Mouse (Mus musculus): ENCODE data around the gene Galnt18. TPM values are rescaled to one million over a fixed set of nuclear protein-coding genes. Genes with fewer than 3 reads are reported as not detected.

The Galnt18 gene
- polyA plus RNA-seq, 1 experiment from 2014 or later, result 13.6 TPM

DNA sequence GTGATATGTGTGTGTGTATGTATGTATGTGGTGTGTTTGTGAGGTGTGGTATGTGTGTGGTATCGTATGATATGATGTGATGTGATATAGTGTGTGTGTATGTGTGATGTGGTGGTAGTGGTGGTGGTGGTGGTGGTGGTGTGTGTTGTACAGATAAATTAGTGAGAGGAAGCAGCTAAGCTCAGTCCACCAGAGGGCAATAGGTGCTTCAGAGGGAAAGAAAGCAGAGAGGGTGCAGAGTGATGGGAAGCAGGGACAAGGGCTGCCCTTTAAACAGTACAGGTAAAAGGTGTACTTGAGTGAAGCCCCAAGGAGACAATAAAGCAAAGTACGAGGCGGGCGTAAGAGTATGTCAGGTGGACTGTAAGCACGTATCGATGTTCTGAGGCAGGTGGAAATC is 186.1 kb downstream of the Galnt18 start:
- H3K4me1 ChIP-seq (ENCODE audit: control insufficient read depth in 2 of 2, insufficient read depth in 2 of 2, low read length in 2 of 2), result peaks cover 2 to 3% of the 10 kb centered on the region in 2 experiments; a peak in 3 of 4 replicates
- no peak overlapping the region for H3K9ac ChIP-seq (ENCODE audit: low read length)
- WGBS, result 79% methylated on average over 6 of the region's 6 CpGs
- H3K9me3 ChIP-seq (ENCODE audit: control insufficient read depth, low read length), result no peaks in the 10 kb centered on the region
- H3K4me3 ChIP-seq (ENCODE audit: control insufficient read depth in 1 of 2, insufficient read depth in 1 of 2, low read depth in 1 of 2, low read length in 2 of 2), result no peak overlapping the region
- H3K4me2 ChIP-seq (ENCODE audit: low read length), result no peak overlapping the region
- H3K36me3 ChIP-seq (ENCODE audit: control insufficient read depth, insufficient read depth, low read length), result no peaks in the 10 kb centered on the region
- H3K27me3 ChIP-seq (ENCODE audit: control insufficient read depth, insufficient read depth, low read length), result no peaks in the 10 kb centered on the region
- ATAC-seq (ENCODE audit: insufficient number of reproducible peaks, insufficient read depth, low FRiP score, low read depth), result no peak
- no peak overlapping the region for H3K27ac ChIP-seq (replicated peaks in 1 of 2; ENCODE audit: control insufficient read depth in 1 of 2, insufficient read depth in 1 of 2, low read depth in 2 of 2, low read length in 2 of 2)

DNA sequence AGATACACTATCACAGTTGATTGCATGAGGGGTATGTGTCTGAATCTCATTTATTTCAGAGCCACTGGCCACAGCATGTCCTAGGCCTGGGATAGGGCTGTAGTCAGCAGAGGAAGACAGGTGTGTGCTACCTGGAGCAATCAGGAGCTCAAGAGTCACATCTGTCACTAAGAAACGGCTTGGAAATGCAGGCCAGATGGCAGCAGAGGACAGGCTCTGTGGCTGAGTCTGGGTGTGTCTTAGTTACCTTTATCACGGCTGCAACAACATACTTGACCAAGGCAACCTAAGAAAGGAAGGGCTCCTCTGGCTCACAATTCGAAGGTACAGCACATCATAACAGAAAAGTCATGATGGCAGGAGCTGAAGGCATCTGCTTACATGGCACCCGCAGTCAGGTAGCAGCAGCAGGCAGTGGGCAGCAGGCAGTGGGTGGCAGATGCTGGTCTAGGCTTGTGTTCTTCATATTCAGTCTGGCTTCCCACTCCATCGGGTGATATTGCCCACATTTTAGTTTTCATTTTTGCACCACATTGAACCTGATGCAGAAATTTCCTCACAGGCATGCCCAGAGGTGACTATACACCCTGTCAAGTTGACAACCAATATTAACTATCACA is 190.2 kb downstream of the Galnt18 start:
- WGBS, result 74% methylated on average over 5 of the region's 5 CpGs

DNA sequence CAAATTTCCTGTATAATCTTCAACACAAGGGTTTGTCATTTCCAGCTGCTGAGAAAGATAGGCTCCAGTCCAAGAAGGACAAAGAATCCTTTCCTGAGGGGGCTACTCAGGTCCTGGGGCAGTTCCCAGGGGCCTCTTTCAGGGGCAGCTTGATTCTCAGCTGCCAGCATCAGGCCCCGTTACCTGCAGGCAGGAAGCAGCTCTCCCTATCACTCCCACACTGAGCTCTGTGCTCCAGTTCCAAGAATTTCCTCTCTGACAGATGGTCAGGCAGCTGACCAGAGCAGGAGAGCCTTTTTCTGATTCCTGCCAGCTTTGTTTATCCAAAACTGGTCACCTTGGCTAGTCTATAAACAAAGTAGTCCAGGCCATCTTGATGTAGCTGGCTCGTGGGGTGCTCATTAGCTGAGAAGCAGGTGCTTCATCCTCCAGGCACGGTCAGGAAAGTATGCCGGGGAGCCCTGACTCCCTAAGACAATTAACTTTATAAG is 191.4 kb downstream of the Galnt18 start:
- H3K4me3 ChIP-seq (ENCODE audit: control insufficient read depth in 1 of 2, insufficient read depth in 1 of 2, low read depth in 1 of 2, low read length in 2 of 2), result no peak overlapping the region
- no peak overlapping the region for H3K4me2 ChIP-seq (ENCODE audit: low read length)
- WGBS, result 53% methylated on average over 4 of the region's 4 CpGs
- no peak overlapping the region for H3K27ac ChIP-seq (replicated peaks in 1 of 2; ENCODE audit: control insufficient read depth in 1 of 2, insufficient read depth in 1 of 2, low read depth in 2 of 2, low read length in 2 of 2)
- H3K9ac ChIP-seq (ENCODE audit: low read length), result no peak overlapping the region
- ATAC-seq (ENCODE audit: insufficient number of reproducible peaks, insufficient read depth, low FRiP score, low read depth), result peak; percentile 43; the same call in 1 of the 2 replicates
- H3K4me1 ChIP-seq (ENCODE audit: control insufficient read depth in 2 of 2, insufficient read depth in 2 of 2, low read length in 2 of 2), result peaks cover 5 to 10% of the 10 kb centered on the region in 2 experiments
- H3K27me3 ChIP-seq (ENCODE audit: control insufficient read depth, insufficient read depth, low read length), result peaks cover 4% of the 10 kb centered on the region; the same call in 1 of the 2 replicates
- H3K9me3 ChIP-seq (ENCODE audit: control insufficient read depth, low read length), result no peaks in the 10 kb centered on the region
- no peaks in the 10 kb centered on the region for H3K36me3 ChIP-seq (ENCODE audit: control insufficient read depth, insufficient read depth, low read length)

More for the DNA sequence above, 190.2 kb downstream of the Galnt18 start:
- H3K4me3 ChIP-seq (ENCODE audit: control insufficient read depth in 1 of 2, insufficient read depth in 1 of 2, low read depth in 1 of 2, low read length in 2 of 2), result no peak overlapping the region
- no peak overlapping the region for H3K9ac ChIP-seq (ENCODE audit: low read length)
- no peak overlapping the region for H3K4me2 ChIP-seq (ENCODE audit: low read length)
- peaks cover 4% of the 10 kb centered on the region; the same call in 1 of the 2 replicates for H3K27me3 ChIP-seq (ENCODE audit: control insufficient read depth, insufficient read depth, low read length)
- no peaks in the 10 kb centered on the region for H3K36me3 ChIP-seq (ENCODE audit: control insufficient read depth, insufficient read depth, low read length)
- no peak overlapping the region for H3K27ac ChIP-seq (replicated peaks in 1 of 2; ENCODE audit: control insufficient read depth in 1 of 2, insufficient read depth in 1 of 2, low read depth in 2 of 2, low read length in 2 of 2)
- no peaks in the 10 kb centered on the region for H3K9me3 ChIP-seq (ENCODE audit: control insufficient read depth, low read length)
- ATAC-seq (ENCODE audit: insufficient number of reproducible peaks, insufficient read depth, low FRiP score, low read depth), result no peak
- peaks cover 7 to 13% of the 10 kb centered on the region in 2 experiments for H3K4me1 ChIP-seq (ENCODE audit: control insufficient read depth in 2 of 2, insufficient read depth in 2 of 2, low read length in 2 of 2)

DNA sequence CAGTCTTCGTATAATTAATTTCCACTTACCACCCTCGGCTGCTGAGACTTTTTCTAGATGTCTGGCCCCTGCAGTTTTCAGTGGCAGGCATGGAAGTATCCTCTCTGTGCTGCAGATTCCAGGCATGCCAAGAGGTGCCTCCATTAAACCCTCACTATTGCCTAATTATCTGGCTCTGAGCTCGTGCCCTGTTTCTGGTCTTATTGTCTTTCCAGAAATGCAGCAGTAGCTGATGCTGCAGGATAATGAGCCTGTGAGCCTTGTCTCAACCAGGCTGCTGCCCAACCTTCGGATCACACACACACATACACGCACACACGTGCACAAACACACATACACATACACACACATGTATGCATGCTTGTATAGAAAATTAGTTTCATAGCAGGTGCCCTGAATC is 199.2 kb downstream of the Galnt18 start:
- no peaks in the 10 kb centered on the region for H3K36me3 ChIP-seq (ENCODE audit: control insufficient read depth, insufficient read depth, low read length)
- no peak overlapping the region for H3K9ac ChIP-seq (ENCODE audit: low read length)
- peaks cover 0 to under 1% of the 10 kb centered on the region in 2 experiments; a peak in 1 of 4 replicates for H3K4me1 ChIP-seq (ENCODE audit: control insufficient read depth in 2 of 2, insufficient read depth in 2 of 2, low read length in 2 of 2)
- no peak for ATAC-seq (ENCODE audit: insufficient number of reproducible peaks, insufficient read depth, low FRiP score, low read depth)
- H3K4me3 ChIP-seq (ENCODE audit: control insufficient read depth in 1 of 2, insufficient read depth in 1 of 2, low read depth in 1 of 2, low read length in 2 of 2), result no peak overlapping the region
- no peak overlapping the region for H3K27ac ChIP-seq (replicated peaks in 1 of 2; ENCODE audit: control insufficient read depth in 1 of 2, insufficient read depth in 1 of 2, low read depth in 2 of 2, low read length in 2 of 2)
- H3K27me3 ChIP-seq (ENCODE audit: control insufficient read depth, insufficient read depth, low read length), result no peaks in the 10 kb centered on the region
- H3K9me3 ChIP-seq (ENCODE audit: control insufficient read depth, low read length), result no peaks in the 10 kb centered on the region
- no peak overlapping the region for H3K4me2 ChIP-seq (ENCODE audit: low read length)
- 65% methylated on average over 6 of the region's 6 CpGs for WGBS

DNA sequence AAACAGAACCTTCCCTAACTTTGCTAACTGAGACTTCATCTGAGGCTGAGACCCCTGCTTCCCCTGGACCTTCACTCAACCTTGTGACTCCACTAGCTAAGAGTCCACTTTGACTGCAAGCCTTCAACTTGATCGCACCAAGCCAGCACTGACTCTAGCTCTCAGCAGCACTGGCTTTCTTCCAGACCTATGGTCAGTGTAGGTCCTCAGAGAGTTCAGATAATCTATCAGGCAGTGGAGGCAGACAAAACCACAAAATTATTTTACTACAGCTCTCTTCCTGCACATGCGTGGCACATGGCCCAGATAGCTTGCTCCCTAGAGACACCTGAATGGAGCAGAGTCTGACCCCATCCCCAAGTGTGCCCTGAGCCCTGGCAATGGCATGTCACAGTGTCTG is 204.7 kb downstream of the Galnt18 start:
- H3K27me3 ChIP-seq (ENCODE audit: control insufficient read depth, insufficient read depth, low read length), result no peaks in the 10 kb centered on the region
- H3K36me3 ChIP-seq (ENCODE audit: control insufficient read depth, insufficient read depth, low read length), result no peaks in the 10 kb centered on the region
- no peaks in the 10 kb centered on the region for H3K9me3 ChIP-seq (ENCODE audit: control insufficient read depth, low read length)
- no peak overlapping the region for H3K4me2 ChIP-seq (ENCODE audit: low read length)
- no peak overlapping the region for H3K9ac ChIP-seq (ENCODE audit: low read length)
- no peak for ATAC-seq (ENCODE audit: insufficient number of reproducible peaks, insufficient read depth, low FRiP score, low read depth)
- 30% methylated on average over 2 of the region's 2 CpGs for WGBS
- no peak overlapping the region for H3K27ac ChIP-seq (replicated peaks in 1 of 2; ENCODE audit: control insufficient read depth in 1 of 2, insufficient read depth in 1 of 2, low read depth in 2 of 2, low read length in 2 of 2)
- no peak overlapping the region for H3K4me3 ChIP-seq (ENCODE audit: control insufficient read depth in 1 of 2, insufficient read depth in 1 of 2, low read depth in 1 of 2, low read length in 2 of 2)
- peaks cover 2 to 9% of the 10 kb centered on the region in 2 experiments; a peak in 3 of 4 replicates for H3K4me1 ChIP-seq (ENCODE audit: control insufficient read depth in 2 of 2, insufficient read depth in 2 of 2, low read length in 2 of 2)

DNA sequence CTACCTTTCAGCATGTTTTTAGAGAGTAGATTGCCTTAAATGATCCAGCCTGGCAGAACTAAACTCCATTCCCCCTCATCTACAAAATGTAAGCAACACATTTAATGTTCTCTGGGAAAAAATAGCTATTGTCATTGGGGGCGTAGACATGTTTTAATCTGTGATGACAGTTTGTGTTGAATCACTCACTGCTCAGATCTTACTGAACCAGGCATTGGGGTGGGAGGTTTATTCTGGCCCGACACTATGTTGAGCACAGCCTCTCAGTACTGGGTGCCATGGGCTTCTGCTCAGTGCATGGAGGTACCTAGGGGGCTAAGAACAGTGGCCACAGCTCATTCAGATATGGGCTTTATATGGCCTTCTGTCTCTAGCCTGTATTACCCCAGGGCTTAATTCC is 207.4 kb downstream of the Galnt18 start:
- Histone ChIP-seq H3K27ac (replicated peaks in 1 of 2; ENCODE audit: control insufficient read depth in 1 of 2, insufficient read depth in 1 of 2, low read depth in 2 of 2, low read length in 2 of 2) (no peak overlapping the region), H3K9ac (ENCODE audit: low read length) (no peak overlapping the region), H3K4me3 (ENCODE audit: control insufficient read depth in 1 of 2, insufficient read depth in 1 of 2, low read depth in 1 of 2, low read length in 2 of 2) (no peak overlapping the region), H3K9me3 (ENCODE audit: control insufficient read depth, low read length) (no peaks in the 10 kb centered on the region), H3K27me3 (ENCODE audit: control insufficient read depth, insufficient read depth, low read length) (no peaks in the 10 kb centered on the region), H3K4me1 (ENCODE audit: control insufficient read depth in 2 of 2, insufficient read depth in 2 of 2, low read length in 2 of 2) (peaks cover 2 to 9% of the 10 kb centered on the region in 2 experiments; a peak in 3 of 4 replicates), H3K36me3 (ENCODE audit: control insufficient read depth, insufficient read depth, low read length) (no peaks in the 10 kb centered on the region), H3K4me2 (ENCODE audit: low read length) (no peak overlapping the region)
- WGBS, result 79% methylated on average over 2 of the region's 2 CpGs
- ATAC-seq (ENCODE audit: insufficient number of reproducible peaks, insufficient read depth, low FRiP score, low read depth), result no peak

DNA sequence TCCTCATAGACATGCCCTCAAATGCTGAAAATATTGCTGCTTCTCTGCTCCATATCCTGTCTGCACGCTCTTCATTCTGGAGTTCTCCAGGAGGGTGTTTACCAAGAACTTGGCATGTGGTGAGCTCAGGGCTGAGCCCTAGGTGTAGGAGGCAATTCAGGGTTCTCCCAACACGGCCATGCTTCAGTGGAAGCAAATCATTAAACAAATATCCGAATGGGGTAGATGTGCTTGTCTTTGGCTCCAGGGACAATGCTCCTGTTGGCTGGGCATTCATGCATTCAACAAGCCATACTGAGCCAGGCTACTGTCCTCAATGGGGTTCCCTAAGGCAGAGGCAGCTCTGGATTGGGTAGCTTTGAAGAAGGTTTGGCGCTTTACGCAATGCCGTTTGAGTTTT is 212.9 kb downstream of the Galnt18 start:
- Histone ChIP-seq H3K4me2 (ENCODE audit: low read length) (no peak overlapping the region), H3K9ac (ENCODE audit: low read length) (no peak overlapping the region), H3K9me3 (ENCODE audit: control insufficient read depth, low read length) (peaks cover 9% of the 10 kb centered on the region; the same call in 1 of the 2 replicates), H3K27me3 (ENCODE audit: control insufficient read depth, insufficient read depth, low read length) (no peaks in the 10 kb centered on the region), H3K4me1 (ENCODE audit: control insufficient read depth in 2 of 2, insufficient read depth in 2 of 2, low read length in 2 of 2) (no peaks in the 10 kb centered on the region), H3K36me3 (ENCODE audit: control insufficient read depth, insufficient read depth, low read length) (no peaks in the 10 kb centered on the region), H3K27ac (replicated peaks in 1 of 2; ENCODE audit: control insufficient read depth in 1 of 2, insufficient read depth in 1 of 2, low read depth in 2 of 2, low read length in 2 of 2) (no peak overlapping the region), H3K4me3 (ENCODE audit: control insufficient read depth in 1 of 2, insufficient read depth in 1 of 2, low read depth in 1 of 2, low read length in 2 of 2) (no peak overlapping the region)
- 80% methylated on average over 6 of the region's 6 CpGs for WGBS
- ATAC-seq (ENCODE audit: insufficient number of reproducible peaks, insufficient read depth, low FRiP score, low read depth), result no peak
